Mouse (Mus musculus) MEL (cell line): ENCODE measurements around the gene Atad1.

Experiments
- CTCF ChIP-seq, 3 experiments: IDR thresholded peaks in 2 of 3; conservative IDR thresholded peaks in 1 of 3; 2 replicates each; pipeline ENCODE4 v1.5.1; 2011 to 2012; ENCODE audit warnings: low read length in 3 of 3, low read depth in 2 of 3, mild to moderate bottlenecking in 2 of 3, improper control_type of control experiment in 1 of 3, inconsistent platforms in 1 of 3, mixed read lengths in 1 of 3, moderate library complexity in 1 of 3; ENCODE audit not compliant: control insufficient read depth in 1 of 3, insufficient read depth in 1 of 3, poor library complexity in 1 of 3, severe bottlenecking in 1 of 3
- ELF1 ChIP-seq: IDR thresholded peaks from 2 replicates; pipeline ENCODE4 v1.6.1; 2014; ENCODE audit warnings: low read depth, mild to moderate bottlenecking, inconsistent platforms, low read length, improper control_type of control experiment, moderate library complexity
- HCFC1 ChIP-seq: IDR thresholded peaks from 2 replicates; pipeline ENCODE4 v1.6.1; 2012; ENCODE audit warnings: low read depth, mild to moderate bottlenecking, inconsistent platforms, low read length, improper control_type of control experiment, moderate library complexity
- MAFK ChIP-seq: IDR thresholded peaks from 2 replicates; pipeline ENCODE4 v1.6.1; 2011; ENCODE audit warnings: low read depth, mild to moderate bottlenecking, low read length, improper control_type of control experiment, borderline replicate concordance
- MAX ChIP-seq: IDR thresholded peaks from 2 replicates; pipeline ENCODE4 v1.6.1; 2011; ENCODE audit warnings: low read length, improper control_type of control experiment
- NELFE ChIP-seq: IDR thresholded peaks from 2 replicates; pipeline ENCODE4 v1.6.1; 2011; ENCODE audit warnings: low read depth, low read length, improper control_type of control experiment
- POLR2A ChIP-seq, 2 experiments: IDR thresholded peaks; 2 replicates each; pipeline ENCODE4 v1.6.1; 2011 to 2012; ENCODE audit warnings: low read length in 2 of 2, mild to moderate bottlenecking in 2 of 2, control low read depth in 1 of 2, improper control_type of control experiment in 1 of 2, low read depth in 1 of 2, moderate library complexity in 1 of 2; ENCODE audit not compliant: control insufficient read depth in 1 of 2, insufficient read depth in 1 of 2, poor library complexity in 1 of 2
- POLR2AphosphoS5 ChIP-seq: IDR thresholded peaks from 2 replicates; pipeline ENCODE4 v1.6.1; 2012; ENCODE audit warnings: low read depth, borderline replicate concordance, mild to moderate bottlenecking, inconsistent platforms, low read length, moderate library complexity, mixed read lengths
- TAL1 ChIP-seq: IDR thresholded peaks from 2 replicates; pipeline ENCODE4 v1.6.1; 2012; ENCODE audit warnings: mild to moderate bottlenecking, inconsistent platforms, low read length, moderate library complexity, mixed read lengths

GRCm38 (mm10) chr19:32696674-32697073, 42.9 kb downstream of the Atad1 start:
- TF ChIP-seq TAL1 (no peak), POLR2AphosphoS5 (no peak), MAX (no peak), POLR2A (IDR thresholded peaks at IDR 0.05; ENCODE audit: control insufficient read depth in 1 of 2, insufficient read depth in 1 of 2, low read depth in 1 of 2, low read length in 2 of 2, poor library complexity in 1 of 2) (no peak), HCFC1 (no peak), CTCF (IDR thresholded peaks at IDR 0.05 in 2 of 3, conservative IDR thresholded peaks at IDR 0.05 in 1 of 3; ENCODE audit: control insufficient read depth in 1 of 3, insufficient read depth in 1 of 3, low read depth in 2 of 3, low read length in 3 of 3, poor library complexity in 1 of 3, severe bottlenecking in 1 of 3) (no peak), ELF1 (no peak), MAFK (no peak), NELFE (no peak)
